Mouse (Mus musculus): Measurements from ENCODE around the gene 1700028P14Rik.
A peak's percentile ranks its signal among the peaks of the same experiment; 100 is the strongest.
"Not testable (repeated sequence)": the region's sequence is repeated elsewhere in the genome, so short reads cannot be mapped to it uniquely, and the experiment has no call there.

Gene 1700028P14Rik

GRCm38 (mm10) chr19:23652644-23653043, at the start of gene 1700028P14Rik:
Gene 1700028P14Rik (minus strand): TSS chr19:23652812.
- no peak for DNase-seq

- no peak for DNase-seq
Observed at GRCm38 (mm10) chr19:23699131-23699530, 46.5 kb upstream of the 1700028P14Rik start.

GRCm38 (mm10) chr19:23698366-23698765, 45.8 kb upstream of the 1700028P14Rik start:
- DNase-seq: no peak

- no peak for DNase-seq
Observed at GRCm38 (mm10) chr19:23697861-23698260, 45.2 kb upstream of the 1700028P14Rik start.

GRCm38 (mm10) chr19:23694344-23694743, 41.7 kb upstream of the 1700028P14Rik start:
- no peak for DNase-seq

- no peak for DNase-seq
Observed at GRCm38 (mm10) chr19:23688421-23688946, 35.9 kb upstream of the 1700028P14Rik start.

- DNase-seq: peak; percentile 95
Observed at GRCm38 (mm10) chr19:23687296-23688021, 34.8 kb upstream of the 1700028P14Rik start, which contains the start of gene Ptar1. Gene Ptar1 (plus strand): TSS chr19:23687429.

GRCm38 (mm10) chr19:23686962-23687295, 34.3 kb upstream of the 1700028P14Rik start:
- DNase-seq: no peak

- not testable (repeated sequence) for DNase-seq
Observed at GRCm38 (mm10) chr19:23675656-23676055, 23.0 kb upstream of the 1700028P14Rik start.

- DNase-seq: no peak
Observed at GRCm38 (mm10) chr19:23673021-23673420, 20.4 kb upstream of the 1700028P14Rik start.

- no peak for DNase-seq
Observed at GRCm38 (mm10) chr19:23668142-23668655, 15.6 kb upstream of the 1700028P14Rik start.

GRCm38 (mm10) chr19:23664083-23664482, 11.5 kb upstream of the 1700028P14Rik start:
- no peak for DNase-seq

- no peak for DNase-seq
Observed at GRCm38 (mm10) chr19:23658350-23658749, 5.7 kb upstream of the 1700028P14Rik start.

GRCm38 (mm10) chr19:23657261-23657932, 4.8 kb upstream of the 1700028P14Rik start:
- no peak for DNase-seq

GRCm38 (mm10) chr19:23653154-23653553, 542 bp upstream of the 1700028P14Rik start:
- DNase-seq: no peak

- no peak for DNase-seq
Observed at GRCm38 (mm10) chr19:23647308-23647707, 5.3 kb downstream of the 1700028P14Rik start.

GRCm38 (mm10) chr19:23645347-23645746, 7.3 kb downstream of the 1700028P14Rik start:
- no peak for DNase-seq

GRCm38 (mm10) chr19:23643819-23644218, 8.8 kb downstream of the 1700028P14Rik start:
- no peak for DNase-seq

- DNase-seq: no peak
Observed at GRCm38 (mm10) chr19:23636786-23637185, 15.8 kb downstream of the 1700028P14Rik start.

GRCm38 (mm10) chr19:23631611-23632492, 20.8 kb downstream of the 1700028P14Rik start:
- DNase-seq: no peak

- DNase-seq: no peak
Observed at GRCm38 (mm10) chr19:23614268-23614667, 38.3 kb downstream of the 1700028P14Rik start.

GRCm38 (mm10) chr19:23609724-23610123, 42.9 kb downstream of the 1700028P14Rik start:
- DNase-seq: no peak

GRCm38 (mm10) chr19:23607951-23608350, 44.7 kb downstream of the 1700028P14Rik start:
- DNase-seq: no peak

Data from thymus, postnatal 4 days (tissue).